Mouse (Mus musculus) stomach, postnatal 0 days (tissue): ENCODE data around the gene Dgkg.

Source experiments
- CTCF ChIP-seq: IDR thresholded peaks from 2 replicates; pipeline ENCODE4 v1.5.1; 2016; ENCODE audit warnings: antibody characterized with exemption, low read depth, mild to moderate bottlenecking, moderate library complexity
- EP300 ChIP-seq: optimal IDR thresholded peaks from 2 replicates; pipeline ENCODE3; 2016; ENCODE audit warnings: antibody characterized with exemption

DNA sequence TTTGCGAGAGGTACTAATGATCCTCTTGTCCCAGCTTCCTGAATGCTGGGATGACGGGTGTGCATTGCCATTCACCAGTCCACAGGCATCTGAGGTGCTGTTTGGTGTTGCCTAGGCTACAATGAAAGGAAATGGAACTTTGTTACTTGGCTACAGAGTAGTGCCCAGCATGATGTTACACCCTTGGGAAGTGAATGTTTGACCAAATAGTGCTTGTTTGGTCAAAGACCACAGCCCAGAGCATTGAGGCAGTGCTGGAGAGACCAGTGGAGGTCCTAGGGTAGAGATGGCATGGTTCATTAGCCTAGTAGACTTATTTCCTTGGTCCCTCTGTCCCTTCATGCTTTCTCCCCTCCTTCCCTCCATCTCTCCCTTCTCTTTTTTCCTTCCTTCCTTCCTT, 73.6 kb downstream of the Dgkg start:
- no peak for TF ChIP-seq CTCF
- no peak for TF ChIP-seq EP300
